Mouse (Mus musculus): Measurements from ENCODE around the gene Fam214a.

- TF ChIP-seq CTCF (IDR thresholded peaks at IDR 0.05; ENCODE audit: control insufficient read depth, insufficient read depth, insufficient read length) (no peak), USF1 (IDR thresholded peaks at IDR 0.05; ENCODE audit: low read depth) (no peak)
These were observed 578 bp upstream of the Fam214a start for GRCm38 (mm10) chr9:74952106-74952505.
